Mouse (Mus musculus): ENCODE data around the gene Nt5dc3. TPM values are rescaled to one million over a fixed set of nuclear protein-coding genes. Genes with fewer than 3 reads are reported as not detected.

Gene Nt5dc3
- polyA plus RNA-seq, 1 experiment from 2014 or later = 2.1 TPM

GRCm38 (mm10) chr10:86772231-86772631 lies 6.6 kb upstream of the Nt5dc3 start:
- H3K9ac ChIP-seq (ENCODE audit: low read depth, low read length) = no peak overlapping the region
- no peaks in the 10 kb centered on the region for H3K27me3 ChIP-seq (ENCODE audit: control insufficient read depth, insufficient read depth, low read length)
- H3K27ac ChIP-seq (ENCODE audit: low read depth, low read length) = no peak overlapping the region
- H3K9me3 ChIP-seq (replicated peaks; ENCODE audit: control insufficient read depth, low read length) = no peaks in the 10 kb centered on the region
- no peak overlapping the region for H3K4me3 ChIP-seq (ENCODE audit: low read depth, low read length)
- ATAC-seq (replicated peaks; ENCODE audit: insufficient number of reproducible peaks, low FRiP score, low TSS enrichment) = no peak
- no peak overlapping the region for H3K4me2 ChIP-seq
- WGBS (ENCODE audit: insufficient replicate concordance) = 72% methylated on average over 6 of the region's 6 CpGs
- H3K4me1 ChIP-seq (ENCODE audit: control insufficient read depth, insufficient read depth, low read length) = no peaks in the 10 kb centered on the region
- H3K36me3 ChIP-seq (ENCODE audit: control insufficient read depth, insufficient read depth, low read length) = no peaks in the 10 kb centered on the region

- Histone ChIP-seq H3K27ac (ENCODE audit: low read depth, low read length) (no peak overlapping the region), H3K4me1 (ENCODE audit: control insufficient read depth, insufficient read depth, low read length) (peaks cover 7% of the 10 kb centered on the region), H3K36me3 (ENCODE audit: control insufficient read depth, insufficient read depth, low read length) (no peaks in the 10 kb centered on the region), H3K27me3 (ENCODE audit: control insufficient read depth, insufficient read depth, low read length) (no peaks in the 10 kb centered on the region), H3K9ac (ENCODE audit: low read depth, low read length) (no peak overlapping the region), H3K4me2 (no peak overlapping the region), H3K9me3 (replicated peaks; ENCODE audit: control insufficient read depth, low read length) (no peaks in the 10 kb centered on the region), H3K4me3 (ENCODE audit: low read depth, low read length) (no peak overlapping the region)
- no peak for ATAC-seq (replicated peaks; ENCODE audit: insufficient number of reproducible peaks, low FRiP score, low TSS enrichment)
- WGBS (ENCODE audit: insufficient replicate concordance) = 58% methylated on average over 4 of the region's 4 CpGs
Measured at GRCm38 (mm10) chr10:86773360-86773759, 5.4 kb upstream of the Nt5dc3 start.

- Histone ChIP-seq H3K4me1 (ENCODE audit: control insufficient read depth, insufficient read depth, low read length) (peaks cover 7% of the 10 kb centered on the region), H3K9me3 (replicated peaks; ENCODE audit: control insufficient read depth, low read length) (no peaks in the 10 kb centered on the region), H3K4me3 (ENCODE audit: low read depth, low read length) (no peak overlapping the region), H3K9ac (ENCODE audit: low read depth, low read length) (no peak overlapping the region), H3K27me3 (ENCODE audit: control insufficient read depth, insufficient read depth, low read length) (no peaks in the 10 kb centered on the region), H3K36me3 (ENCODE audit: control insufficient read depth, insufficient read depth, low read length) (no peaks in the 10 kb centered on the region), H3K4me2 (no peak overlapping the region), H3K27ac (ENCODE audit: low read depth, low read length) (no peak overlapping the region)
- WGBS (ENCODE audit: insufficient replicate concordance) = 65% methylated on average over 9 of the region's 9 CpGs
- ATAC-seq (replicated peaks; ENCODE audit: insufficient number of reproducible peaks, low FRiP score, low TSS enrichment) = no peak
Measured at GRCm38 (mm10) chr10:86776281-86776680, 2.5 kb upstream of the Nt5dc3 start.

- H3K27ac ChIP-seq (ENCODE audit: low read depth, low read length) = peak overlapping the region; percentile 73
- WGBS (ENCODE audit: insufficient replicate concordance) = 23% methylated on average over 19 of the region's 19 CpGs
Measured at GRCm38 (mm10) chr10:86777614-86778319, 1.0 kb upstream of the Nt5dc3 start.

GRCm38 (mm10) chr10:86779117-86779755 lies 431 bp downstream of the Nt5dc3 start:
- H3K27ac ChIP-seq (ENCODE audit: low read depth, low read length) = peak overlapping the region; percentile 73
- peaks cover 7% of the 10 kb centered on the region for H3K4me1 ChIP-seq (ENCODE audit: control insufficient read depth, insufficient read depth, low read length)
- H3K4me2 ChIP-seq = peak overlapping the region; percentile 84
- ATAC-seq (replicated peaks; ENCODE audit: insufficient number of reproducible peaks, low FRiP score, low TSS enrichment) = peak; percentile 35
- no peaks in the 10 kb centered on the region for H3K27me3 ChIP-seq (ENCODE audit: control insufficient read depth, insufficient read depth, low read length)
- H3K4me3 ChIP-seq (ENCODE audit: low read depth, low read length) = peak overlapping the region; percentile 54
- H3K9me3 ChIP-seq (replicated peaks; ENCODE audit: control insufficient read depth, low read length) = no peaks in the 10 kb centered on the region
- WGBS (ENCODE audit: insufficient replicate concordance) = under 1% methylated on average over 58 of the region's 58 CpGs
- peak overlapping the region; percentile 66 for H3K9ac ChIP-seq (ENCODE audit: low read depth, low read length)
- no peaks in the 10 kb centered on the region for H3K36me3 ChIP-seq (ENCODE audit: control insufficient read depth, insufficient read depth, low read length)

More at GRCm38 (mm10) chr10:86777614-86778319, 1.0 kb upstream of the Nt5dc3 start:
- ATAC-seq (replicated peaks; ENCODE audit: insufficient number of reproducible peaks, low FRiP score, low TSS enrichment) = no peak; the same call in 1 of the 2 replicates
- H3K4me3 ChIP-seq (ENCODE audit: low read depth, low read length) = peak overlapping the region; percentile 54
- H3K27me3 ChIP-seq (ENCODE audit: control insufficient read depth, insufficient read depth, low read length) = no peaks in the 10 kb centered on the region
- no peaks in the 10 kb centered on the region for H3K9me3 ChIP-seq (replicated peaks; ENCODE audit: control insufficient read depth, low read length)
- no peaks in the 10 kb centered on the region for H3K36me3 ChIP-seq (ENCODE audit: control insufficient read depth, insufficient read depth, low read length)
- H3K4me2 ChIP-seq = peak overlapping the region; percentile 84
- H3K4me1 ChIP-seq (ENCODE audit: control insufficient read depth, insufficient read depth, low read length) = peaks cover 7% of the 10 kb centered on the region
- peak overlapping the region; percentile 66 for H3K9ac ChIP-seq (ENCODE audit: low read depth, low read length)

GRCm38 (mm10) chr10:86779816-86780500 lies 1.2 kb downstream of the Nt5dc3 start:
- Histone ChIP-seq H3K4me3 (ENCODE audit: low read depth, low read length) (peak overlapping the region; percentile 54), H3K9ac (ENCODE audit: low read depth, low read length) (peak overlapping the region; percentile 66), H3K27ac (ENCODE audit: low read depth, low read length) (no peak overlapping the region), H3K4me2 (peak overlapping the region; percentile 84), H3K36me3 (ENCODE audit: control insufficient read depth, insufficient read depth, low read length) (no peaks in the 10 kb centered on the region), H3K9me3 (replicated peaks; ENCODE audit: control insufficient read depth, low read length) (no peaks in the 10 kb centered on the region), H3K27me3 (ENCODE audit: control insufficient read depth, insufficient read depth, low read length) (no peaks in the 10 kb centered on the region), H3K4me1 (ENCODE audit: control insufficient read depth, insufficient read depth, low read length) (peaks cover 7% of the 10 kb centered on the region)
- no peak for ATAC-seq (replicated peaks; ENCODE audit: insufficient number of reproducible peaks, low FRiP score, low TSS enrichment)
- 11% methylated on average over 12 of the region's 12 CpGs for WGBS (ENCODE audit: insufficient replicate concordance)

GRCm38 (mm10) chr10:86781641-86782040 lies 2.8 kb downstream of the Nt5dc3 start:
- WGBS (ENCODE audit: insufficient replicate concordance) = 34% methylated on average over 5 of the region's 5 CpGs
- Histone ChIP-seq H3K27ac (ENCODE audit: low read depth, low read length) (no peak overlapping the region), H3K4me3 (ENCODE audit: low read depth, low read length) (no peak overlapping the region), H3K4me2 (no peak overlapping the region), H3K27me3 (ENCODE audit: control insufficient read depth, insufficient read depth, low read length) (no peaks in the 10 kb centered on the region), H3K9ac (ENCODE audit: low read depth, low read length) (no peak overlapping the region), H3K36me3 (ENCODE audit: control insufficient read depth, insufficient read depth, low read length) (no peaks in the 10 kb centered on the region), H3K4me1 (ENCODE audit: control insufficient read depth, insufficient read depth, low read length) (peaks cover 7% of the 10 kb centered on the region), H3K9me3 (replicated peaks; ENCODE audit: control insufficient read depth, low read length) (no peaks in the 10 kb centered on the region)
- no peak for ATAC-seq (replicated peaks; ENCODE audit: insufficient number of reproducible peaks, low FRiP score, low TSS enrichment)

GRCm38 (mm10) chr10:86782656-86783055 lies 3.9 kb downstream of the Nt5dc3 start:
- H3K4me1 ChIP-seq (ENCODE audit: control insufficient read depth, insufficient read depth, low read length) = peaks cover 6% of the 10 kb centered on the region
- no peak overlapping the region for H3K27ac ChIP-seq (ENCODE audit: low read depth, low read length)

More at GRCm38 (mm10) chr10:86782656-86783055, 3.9 kb downstream of the Nt5dc3 start:
- Histone ChIP-seq H3K9me3 (replicated peaks; ENCODE audit: control insufficient read depth, low read length) (no peaks in the 10 kb centered on the region), H3K4me2 (no peak overlapping the region), H3K9ac (ENCODE audit: low read depth, low read length) (no peak overlapping the region), H3K36me3 (ENCODE audit: control insufficient read depth, insufficient read depth, low read length) (no peaks in the 10 kb centered on the region), H3K4me3 (ENCODE audit: low read depth, low read length) (no peak overlapping the region), H3K27me3 (ENCODE audit: control insufficient read depth, insufficient read depth, low read length) (no peaks in the 10 kb centered on the region)
- no peak for ATAC-seq (replicated peaks; ENCODE audit: insufficient number of reproducible peaks, low FRiP score, low TSS enrichment)
- 71% methylated on average over 5 of the region's 5 CpGs for WGBS (ENCODE audit: insufficient replicate concordance)

All from heart, embryonic 11.5 days (tissue).